Mouse (Mus musculus) right cerebral cortex, postnatal 36 days (tissue): ENCODE results near the gene Pcbd2.

Source experiments
- DNase-seq, 2 experiments: peaks; one replicate each; pipeline ENCODE4 v3.0.0; 2022; ENCODE audit warnings: low spot score in 2 of 2, mixed read lengths in 1 of 2

Gene Pcbd2

GRCm38 (mm10) chr13:55826008-55826671 is 99.0 kb downstream of the Pcbd2 start:
- no peak for DNase-seq
